Mouse (Mus musculus) hindbrain, embryonic 14.5 days (tissue): ENCODE results near the gene Nln. TPM values are rescaled to one million over a fixed set of nuclear protein-coding genes. Genes with fewer than 3 reads are reported as not detected.

Experiments
- ATAC-seq: fragments of 200-750 bp; cut with Nextera tagmentation; 2 replicates; pipeline ENCODE4 v1.8.0; 2017; ENCODE audit warnings: moderate number of reproducible peaks, mild to moderate bottlenecking, moderate TSS enrichment, moderate library complexity; ENCODE audit not compliant: low FRiP score
- DNase-seq: peaks from one replicate; pipeline ENCODE4 v3.0.0-alpha.2; 2015; ENCODE audit warnings: low spot score
- H3K27ac ChIP-seq: fragments of 300-500 bp; sonication (generic); 2 replicates; pipeline ENCODE4 v1.5.1; 2014; ENCODE audit warnings: mild to moderate bottlenecking, moderate library complexity
- H3K27me3 ChIP-seq: fragments of 300-500 bp; sonication (generic); 2 replicates; pipeline ENCODE4 v1.6.1; 2014; ENCODE audit warnings: mild to moderate bottlenecking, low read length, mixed read lengths; ENCODE audit not compliant: control insufficient read depth, insufficient read depth
- H3K36me3 ChIP-seq: fragments of 300-500 bp; sonication (generic); replicated peaks from 2 replicates; pipeline ENCODE4 v1.6.1; 2014; ENCODE audit not compliant: control insufficient read depth, insufficient read depth
- H3K4me1 ChIP-seq: fragments of 300-500 bp; sonication (generic); replicated peaks from 2 replicates; pipeline ENCODE4 v1.6.1; 2014; ENCODE audit warnings: antibody characterized with exemption, low read length, mixed read lengths; ENCODE audit not compliant: control insufficient read depth, insufficient read depth
- H3K4me2 ChIP-seq: fragments of 300-500 bp; sonication (generic); replicated peaks from 2 replicates; pipeline ENCODE4 v1.6.1; 2014; ENCODE audit warnings: mild to moderate bottlenecking, moderate library complexity
- H3K4me3 ChIP-seq: fragments of 300-500 bp; sonication (generic); replicated peaks from 2 replicates; pipeline ENCODE4 v1.5.1; 2014; ENCODE audit warnings: mild to moderate bottlenecking, low read length
- H3K9ac ChIP-seq: fragments of 300-500 bp; sonication (generic); 2 replicates; pipeline ENCODE4 v1.6.1; 2014
- H3K9me3 ChIP-seq: fragments of 300-500 bp; sonication (generic); 2 replicates; pipeline ENCODE4 v1.6.1; 2016; ENCODE audit warnings: low read length; ENCODE audit not compliant: control insufficient read depth
- whole genome bisulfite sequencing: fragments of 180-500 bp; shearing (Covaris S2); extraction: QIAGEN DNeasy Blood & Tissue Kit; methylation state at CpG from one replicate; pipeline ENCODE4 v1.1.7; 2014; 5-methylcytosine and 5-hydroxymethylcytosine counted together
- polyA plus RNA-seq: library from polyadenylated mRNA; unstranded; fragments of >200 nt; fragmentation: Nextera tagmentation; extraction: Ambion mirVana; gene quantifications from 2 replicates; pipeline ENCODE4 v1.2.1, GENCODE M21; 2014

Gene Nln
- polyA plus RNA-seq, 1 experiment from 2014 or later = 69.5 TPM

- Histone ChIP-seq H3K36me3 (peaks cover 4% of the 10 kb centered on the region; the same call in 1 of the 2 replicates), H3K9me3 (peaks cover 4% of the 10 kb centered on the region; the same call in 1 of the 2 replicates), H3K27ac (no peak overlapping the region), H3K4me3 (no peak overlapping the region), H3K4me1 (no peaks in the 10 kb centered on the region), H3K27me3 (no peaks in the 10 kb centered on the region), H3K9ac (no peak overlapping the region), H3K4me2 (no peak overlapping the region)
- 92% methylated on average over 5 of the region's 5 CpGs for WGBS
- DNase-seq (no peak), ATAC-seq (no peak)
Observed at GRCm38 (mm10) chr13:104101606-104102235, 7.7 kb downstream of the Nln start.

GRCm38 (mm10) chr13:104100416-104100815, 9.0 kb downstream of the Nln start:
- DNase-seq (peak; percentile 11), ATAC-seq (no peak)
- Histone ChIP-seq H3K4me2 (no peak overlapping the region), H3K27me3 (no peaks in the 10 kb centered on the region), H3K9ac (no peak overlapping the region), H3K36me3 (peaks cover 4% of the 10 kb centered on the region; the same call in 1 of the 2 replicates), H3K4me1 (no peaks in the 10 kb centered on the region), H3K4me3 (no peak overlapping the region), H3K27ac (no peak overlapping the region), H3K9me3 (peaks cover 4% of the 10 kb centered on the region; the same call in 1 of the 2 replicates)
- WGBS = 88% methylated on average over 4 of the region's 4 CpGs

GRCm38 (mm10) chr13:104097190-104097589, 12.2 kb downstream of the Nln start:
- ATAC-seq (no peak), DNase-seq (no peak)
- WGBS = 97% methylated on average over 7 of the region's 7 CpGs
- Histone ChIP-seq H3K27ac (no peak overlapping the region), H3K4me2 (no peak overlapping the region), H3K4me1 (no peaks in the 10 kb centered on the region), H3K9ac (no peak overlapping the region), H3K36me3 (peaks cover 9% of the 10 kb centered on the region; the same call in 1 of the 2 replicates), H3K27me3 (no peaks in the 10 kb centered on the region), H3K4me3 (no peak overlapping the region), H3K9me3 (no peaks in the 10 kb centered on the region)

GRCm38 (mm10) chr13:104095955-104096354, 13.5 kb downstream of the Nln start:
- H3K4me2 ChIP-seq = no peak overlapping the region
- no peaks in the 10 kb centered on the region for H3K27me3 ChIP-seq
- no peak overlapping the region for H3K4me3 ChIP-seq
- no peak overlapping the region for H3K9ac ChIP-seq
- H3K27ac ChIP-seq = no peak overlapping the region
- no peaks in the 10 kb centered on the region for H3K9me3 ChIP-seq
- no peaks in the 10 kb centered on the region for H3K4me1 ChIP-seq
- peaks cover 9% of the 10 kb centered on the region; the same call in 1 of the 2 replicates for H3K36me3 ChIP-seq
- 65% methylated on average over 7 of the region's 7 CpGs for WGBS
- DNase-seq (no peak), ATAC-seq (no peak)

GRCm38 (mm10) chr13:104094531-104095385, 14.7 kb downstream of the Nln start:
- Histone ChIP-seq H3K36me3 (peaks cover 9% of the 10 kb centered on the region; the same call in 1 of the 2 replicates), H3K4me3 (no peak overlapping the region), H3K9ac (no peak overlapping the region), H3K27ac (no peak overlapping the region), H3K4me1 (no peaks in the 10 kb centered on the region), H3K4me2 (no peak overlapping the region), H3K27me3 (no peaks in the 10 kb centered on the region), H3K9me3 (no peaks in the 10 kb centered on the region)
- DNase-seq = no peak
- WGBS = 81% methylated on average over 11 of the region's 11 CpGs
- ATAC-seq = no peak

- no peaks in the 10 kb centered on the region for H3K4me1 ChIP-seq
Observed at GRCm38 (mm10) chr13:104091734-104092133, 17.7 kb downstream of the Nln start.

GRCm38 (mm10) chr13:104089387-104089786, 20.0 kb downstream of the Nln start:
- no peak overlapping the region for H3K4me3 ChIP-seq
- no peak overlapping the region for H3K27ac ChIP-seq
- H3K9ac ChIP-seq = no peak overlapping the region
- DNase-seq (no peak), ATAC-seq (peak; percentile 62; the same call in 1 of the 2 replicates)
- peaks cover 9% of the 10 kb centered on the region; the same call in 1 of the 2 replicates for H3K36me3 ChIP-seq
- no peaks in the 10 kb centered on the region for H3K27me3 ChIP-seq
- no peaks in the 10 kb centered on the region for H3K9me3 ChIP-seq
- H3K4me1 ChIP-seq = no peaks in the 10 kb centered on the region
- no peak overlapping the region for H3K4me2 ChIP-seq
- 22% methylated on average over 1 of the region's 1 CpGs for WGBS

More at GRCm38 (mm10) chr13:104091734-104092133, 17.7 kb downstream of the Nln start:
- 11% methylated on average over 1 of the region's 1 CpGs for WGBS
- ATAC-seq = no peak
- DNase-seq = no peak
- Histone ChIP-seq H3K27ac (no peak overlapping the region), H3K4me3 (no peak overlapping the region), H3K27me3 (no peaks in the 10 kb centered on the region), H3K9me3 (no peaks in the 10 kb centered on the region), H3K4me2 (no peak overlapping the region), H3K9ac (no peak overlapping the region), H3K36me3 (peaks cover 9% of the 10 kb centered on the region; the same call in 1 of the 2 replicates)

- H3K9ac ChIP-seq = no peak overlapping the region
- WGBS = 90% methylated on average over 2 of the region's 2 CpGs
- ATAC-seq = no peak
Observed at GRCm38 (mm10) chr13:104084600-104084999, 24.8 kb downstream of the Nln start.

GRCm38 (mm10) chr13:104082504-104082903, 26.9 kb downstream of the Nln start:
- ATAC-seq (no peak), DNase-seq (no peak)
- no peak overlapping the region for H3K27ac ChIP-seq
- H3K9me3 ChIP-seq = no peaks in the 10 kb centered on the region
- no peaks in the 10 kb centered on the region for H3K4me1 ChIP-seq
- no peak overlapping the region for H3K4me3 ChIP-seq
- 92% methylated on average over 7 of the region's 7 CpGs for WGBS
- H3K36me3 ChIP-seq = no peaks in the 10 kb centered on the region
- H3K27me3 ChIP-seq = no peaks in the 10 kb centered on the region
- no peak overlapping the region for H3K9ac ChIP-seq
- H3K4me2 ChIP-seq = no peak overlapping the region

More at GRCm38 (mm10) chr13:104084600-104084999, 24.8 kb downstream of the Nln start:
- no peak overlapping the region for H3K4me3 ChIP-seq
- no peaks in the 10 kb centered on the region for H3K4me1 ChIP-seq
- no peak for DNase-seq
- H3K36me3 ChIP-seq = no peaks in the 10 kb centered on the region
- H3K27ac ChIP-seq = no peak overlapping the region
- H3K4me2 ChIP-seq = no peak overlapping the region
- no peaks in the 10 kb centered on the region for H3K27me3 ChIP-seq
- no peaks in the 10 kb centered on the region for H3K9me3 ChIP-seq
